Mouse (Mus musculus) C2C12 (cell line): ENCODE results near the gene Wwp2.

Experiments used
- CEBPB ChIP-seq: IDR thresholded peaks from one replicate; pipeline ENCODE4 v1.6.1; 2011; ENCODE audit warnings: low read depth, mild to moderate bottlenecking, control low read depth, moderate library complexity
- CTCF ChIP-seq: IDR thresholded peaks from one replicate; pipeline ENCODE4 v1.5.1; 2011; ENCODE audit not compliant: control insufficient read depth, insufficient read depth, insufficient read length
- FOSL1 ChIP-seq: IDR thresholded peaks from one replicate; pipeline ENCODE4 v1.8.0; 2011; ENCODE audit warnings: mild to moderate bottlenecking, low read length; ENCODE audit not compliant: poor library complexity, insufficient read depth, severe bottlenecking
- MAX ChIP-seq: IDR thresholded peaks from one replicate; pipeline ENCODE4 v1.6.1; 2011; ENCODE audit warnings: mild to moderate bottlenecking, control low read depth
- MYOD1 ChIP-seq: IDR thresholded peaks from one replicate; pipeline ENCODE4 v1.6.1; 2011; ENCODE audit warnings: low read depth; ENCODE audit not compliant: control insufficient read depth, insufficient read length
- MYOG ChIP-seq: IDR thresholded peaks from one replicate; pipeline ENCODE4 v1.6.1; 2011; ENCODE audit not compliant: control insufficient read depth, insufficient read length; ENCODE audit errors: extremely low read depth
- USF1 ChIP-seq: IDR thresholded peaks from one replicate; pipeline ENCODE4 v1.6.1; 2011; ENCODE audit warnings: low read depth, mild to moderate bottlenecking, control low read depth, moderate library complexity

- TF ChIP-seq CTCF = no peak
- no peak for TF ChIP-seq USF1
- no peak for TF ChIP-seq MYOD1
- TF ChIP-seq FOSL1 = no peak
- no peak for TF ChIP-seq MYOG
- no peak for TF ChIP-seq MAX
- TF ChIP-seq CEBPB = no peak
These were observed 63.4 kb downstream of the Wwp2 start for GRCm38 (mm10) chr8:107499519-107499918.
